Mouse (Mus musculus) CH12.LX (cell line): ENCODE results near the gene Pmpcb.

Experiments used
- BHLHE40 ChIP-seq: IDR thresholded peaks from 2 replicates; pipeline ENCODE4 v1.6.1; 2011; ENCODE audit warnings: mild to moderate bottlenecking, low read depth, low read length, improper control_type of control experiment
- CTCF ChIP-seq, 2 experiments: IDR thresholded peaks in 1 of 2; conservative IDR thresholded peaks in 1 of 2; 2 replicates each; pipeline ENCODE4 v1.5.1; 2011 to 2012; ENCODE audit warnings: low read depth in 2 of 2, low read length in 2 of 2, improper control_type of control experiment in 1 of 2, inconsistent platforms in 1 of 2, mild to moderate bottlenecking in 1 of 2, moderate library complexity in 1 of 2
- ELF1 ChIP-seq: IDR thresholded peaks from 2 replicates; pipeline ENCODE4 v1.6.1; 2014; ENCODE audit warnings: low read depth, mild to moderate bottlenecking, inconsistent platforms, low read length, improper control_type of control experiment
- EP300 ChIP-seq: IDR thresholded peaks from 2 replicates; pipeline ENCODE4 v1.6.1; 2011; ENCODE audit warnings: low read length, improper control_type of control experiment
- HCFC1 ChIP-seq: IDR thresholded peaks from 2 replicates; pipeline ENCODE4 v1.6.1; 2012; ENCODE audit warnings: low read depth, mild to moderate bottlenecking, inconsistent platforms, low read length, improper control_type of control experiment
- MAFK ChIP-seq: IDR thresholded peaks from 2 replicates; pipeline ENCODE4 v1.6.1; 2011; ENCODE audit warnings: low read length, improper control_type of control experiment; ENCODE audit not compliant: insufficient replicate concordance
- POLR2A ChIP-seq: IDR thresholded peaks from 2 replicates; pipeline ENCODE4 v1.6.1; 2011; ENCODE audit warnings: low read depth, mild to moderate bottlenecking, improper control_type of control experiment, low read length
- RCOR1 ChIP-seq: conservative IDR thresholded peaks from 2 replicates; pipeline ENCODE4 v1.6.1; 2012; ENCODE audit warnings: low read depth, mild to moderate bottlenecking, inconsistent platforms, low read length, improper control_type of control experiment
- TBP ChIP-seq: conservative IDR thresholded peaks from 2 replicates; pipeline ENCODE4 v1.6.1; 2011; ENCODE audit warnings: low read depth, low read length, improper control_type of control experiment
- USF1 ChIP-seq: IDR thresholded peaks from 2 replicates; pipeline ENCODE4 v1.6.1; 2014; ENCODE audit warnings: low read depth, mild to moderate bottlenecking, inconsistent platforms, low read length, improper control_type of control experiment
- ZC3H11A ChIP-seq: IDR thresholded peaks from 2 replicates; pipeline ENCODE4 v1.6.1; 2012; ENCODE audit warnings: low read depth, mild to moderate bottlenecking, inconsistent platforms, low read length, improper control_type of control experiment
- ZKSCAN1 ChIP-seq: IDR thresholded peaks from 2 replicates; pipeline ENCODE4 v1.6.1; 2012; ENCODE audit warnings: low read depth, inconsistent platforms, low read length, improper control_type of control experiment, borderline replicate concordance

GRCm38 (mm10) chr5:21737620-21738019 lies 679 bp downstream of the Pmpcb start:
- TF ChIP-seq CTCF (conservative IDR thresholded peaks at IDR 0.05 in 1 of 2, IDR thresholded peaks at IDR 0.05 in 1 of 2; ENCODE audit: low read depth in 2 of 2, low read length in 2 of 2) = no peak
- TF ChIP-seq ELF1 = no peak
- TF ChIP-seq BHLHE40 = no peak
- TF ChIP-seq RCOR1 = no peak
- no peak for TF ChIP-seq MAFK
- TF ChIP-seq ZKSCAN1 = no peak
- TF ChIP-seq ZC3H11A = no peak
- TF ChIP-seq EP300 = no peak
- TF ChIP-seq POLR2A = no peak
- TF ChIP-seq USF1 = no peak
- TF ChIP-seq HCFC1 = no peak
- TF ChIP-seq TBP = no peak
